Mouse (Mus musculus): ENCODE data around the gene Spns3.

Spns3 gene

DNA sequence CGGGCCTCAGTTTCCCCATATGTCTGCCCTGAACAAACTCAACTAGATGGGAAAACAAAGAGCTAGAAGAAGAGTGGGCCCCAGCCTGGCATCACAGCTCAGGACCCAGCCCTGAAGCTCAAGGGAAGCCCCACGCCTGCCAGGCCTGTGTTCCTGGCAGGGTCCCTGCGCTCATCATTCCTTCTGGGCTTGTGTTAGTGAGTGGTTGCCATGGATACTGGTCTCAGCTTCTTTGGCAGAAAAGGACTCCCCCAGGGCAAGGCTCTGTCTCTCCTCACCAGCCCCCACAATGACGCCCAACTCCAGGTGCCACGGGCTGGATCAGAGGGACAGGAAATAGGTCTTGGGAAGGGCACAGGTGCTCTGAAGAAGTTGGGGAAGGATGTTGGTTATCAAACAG is 65.1 kb downstream of the Spns3 start:
- DNase-seq (ENCODE audit: low read depth, low spot score) = no peak

DNA sequence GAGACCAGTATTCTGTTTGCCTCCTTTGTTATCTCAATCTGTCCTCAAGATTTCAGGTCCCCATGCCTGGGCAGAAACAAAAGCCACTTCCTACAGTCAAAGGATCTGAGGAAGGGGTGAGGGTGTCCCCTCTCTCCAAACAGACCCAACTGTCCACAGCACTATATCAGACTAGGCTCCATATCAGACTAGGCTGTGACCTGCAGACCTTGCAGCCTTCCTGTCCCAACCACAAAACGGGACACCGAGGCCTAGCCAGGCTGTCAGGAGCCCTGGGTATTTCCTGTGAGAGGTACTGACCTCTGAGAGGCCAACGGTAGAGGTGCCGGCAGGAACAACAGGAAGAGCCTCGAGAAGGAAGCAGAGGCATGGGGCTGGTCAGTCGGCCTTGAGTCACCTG is 65.8 kb downstream of the Spns3 start:
- no peak for DNase-seq (ENCODE audit: low read depth, low spot score)

DNA sequence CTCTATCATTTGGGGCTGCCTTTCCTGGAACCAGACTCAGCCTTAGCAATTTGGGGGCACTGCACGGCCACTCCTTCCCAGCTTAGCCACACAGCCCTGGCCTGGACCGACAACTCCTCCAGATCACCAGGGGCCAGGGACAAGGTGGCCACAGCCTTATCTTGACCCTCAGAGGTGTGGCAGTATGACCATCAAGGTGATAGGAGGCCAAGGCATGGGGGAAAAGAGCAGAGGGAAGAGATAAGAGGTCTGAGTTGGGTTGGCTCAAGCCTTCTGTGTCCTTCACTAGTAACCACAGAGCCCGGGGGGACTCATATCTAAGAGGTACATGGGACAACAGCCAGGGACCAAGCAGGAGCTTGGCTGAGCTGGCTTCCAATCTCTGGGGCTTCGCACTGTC is 68.4 kb downstream of the Spns3 start:
- no peak for DNase-seq (ENCODE audit: low read depth, low spot score)

DNA sequence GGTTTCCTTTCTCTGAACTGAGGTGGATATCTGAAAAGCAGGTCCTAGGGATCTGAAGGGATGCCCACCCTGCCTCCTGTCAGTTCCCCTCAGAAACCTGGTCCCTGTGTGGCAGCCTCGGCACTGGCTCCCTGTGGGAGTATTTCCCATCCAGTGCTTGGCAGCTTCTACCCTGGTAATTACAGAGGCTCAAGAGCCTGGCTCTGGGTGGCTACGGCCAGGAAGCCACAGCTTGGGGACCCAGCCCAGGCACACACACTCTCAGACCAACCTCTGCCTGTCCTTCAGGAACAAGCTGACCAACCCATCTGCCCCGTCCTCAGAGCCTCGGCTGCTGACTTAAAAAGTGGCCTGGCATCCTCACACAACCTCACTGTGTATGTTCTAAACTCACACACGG is 69.0 kb downstream of the Spns3 start:
- DNase-seq (ENCODE audit: low read depth, low spot score) = no peak

DNA sequence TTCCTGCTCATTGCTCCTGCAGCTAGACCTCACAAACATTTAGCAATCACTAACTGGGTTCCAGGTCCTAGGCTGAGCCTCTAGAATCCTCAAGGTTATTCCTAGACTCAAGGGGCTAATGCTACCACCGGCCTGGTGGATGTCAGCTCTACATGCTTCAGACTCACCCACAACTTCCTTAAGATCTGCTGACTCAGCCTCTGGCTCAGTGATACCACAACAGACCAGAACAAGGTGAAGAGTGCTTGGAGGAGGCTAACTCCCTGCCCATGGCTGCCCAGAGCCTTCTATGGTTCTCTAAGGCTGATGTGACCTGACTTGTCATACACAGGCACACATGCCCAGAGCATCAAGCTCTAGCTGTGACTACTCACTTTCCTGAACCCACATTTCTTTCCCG is 70.8 kb downstream of the Spns3 start:
- DNase-seq (ENCODE audit: low read depth, low spot score) = no peak

DNA sequence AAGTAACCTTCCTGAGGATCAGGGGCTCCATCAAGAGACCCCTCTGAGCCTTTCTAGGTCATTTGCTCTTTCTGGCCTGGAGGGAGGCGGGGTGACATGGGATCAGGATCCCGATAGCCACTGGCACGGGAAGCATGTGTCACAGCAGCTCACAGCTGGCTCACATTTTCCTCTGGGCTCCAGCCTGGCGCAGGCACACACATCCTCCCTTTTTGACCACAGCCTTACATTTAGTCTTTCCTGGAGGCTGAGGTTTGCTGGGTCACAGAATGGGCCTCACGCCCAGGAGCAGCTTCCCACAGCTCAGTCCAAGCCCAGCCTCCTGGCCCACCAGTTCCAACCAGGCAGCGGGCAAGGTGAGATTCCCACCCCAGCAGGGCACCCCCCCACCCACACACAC is 72.1 kb downstream of the Spns3 start:
- DNase-seq (ENCODE audit: low read depth, low spot score) = no peak

DNA sequence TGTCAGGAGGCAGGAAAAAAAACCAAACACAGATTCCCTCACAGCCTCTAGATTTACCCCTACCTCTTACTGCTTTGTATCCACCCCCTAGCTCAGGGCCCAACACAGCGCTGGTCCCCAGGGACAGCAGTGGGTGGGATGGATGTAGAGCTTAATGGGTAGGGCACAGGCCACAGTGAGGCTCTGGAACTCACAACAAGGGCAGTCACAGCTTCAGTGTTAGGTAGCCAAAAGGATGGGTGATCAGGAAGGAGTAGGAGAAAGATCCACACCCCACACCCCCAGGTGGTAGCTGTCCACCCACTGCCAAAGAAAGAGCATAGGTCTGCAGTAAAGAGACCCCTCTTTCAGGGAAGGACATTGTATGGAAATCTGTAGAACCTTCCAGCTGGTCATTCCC is 72.7 kb downstream of the Spns3 start:
- DNase-seq (ENCODE audit: low read depth, low spot score) = no peak

DNA sequence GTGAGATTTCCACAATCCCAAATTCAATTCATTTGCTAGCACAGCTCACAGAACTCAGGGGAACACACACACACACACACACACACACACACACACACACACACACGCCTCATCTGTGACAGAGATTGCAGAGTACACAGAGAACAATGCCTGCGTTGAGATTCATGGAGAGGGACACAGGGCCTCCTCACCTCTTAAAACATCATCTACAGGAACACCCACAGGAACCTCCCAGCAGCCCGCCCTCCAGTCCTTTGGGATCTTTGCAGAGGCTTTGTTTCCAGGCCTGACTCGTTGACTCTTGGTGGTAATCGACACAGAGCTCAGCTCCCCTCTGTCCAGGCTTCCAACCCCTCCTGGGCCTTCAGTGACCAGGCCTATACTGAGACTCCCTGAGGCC is 73.1 kb downstream of the Spns3 start:
- no peak for DNase-seq (ENCODE audit: low read depth, low spot score)

DNA sequence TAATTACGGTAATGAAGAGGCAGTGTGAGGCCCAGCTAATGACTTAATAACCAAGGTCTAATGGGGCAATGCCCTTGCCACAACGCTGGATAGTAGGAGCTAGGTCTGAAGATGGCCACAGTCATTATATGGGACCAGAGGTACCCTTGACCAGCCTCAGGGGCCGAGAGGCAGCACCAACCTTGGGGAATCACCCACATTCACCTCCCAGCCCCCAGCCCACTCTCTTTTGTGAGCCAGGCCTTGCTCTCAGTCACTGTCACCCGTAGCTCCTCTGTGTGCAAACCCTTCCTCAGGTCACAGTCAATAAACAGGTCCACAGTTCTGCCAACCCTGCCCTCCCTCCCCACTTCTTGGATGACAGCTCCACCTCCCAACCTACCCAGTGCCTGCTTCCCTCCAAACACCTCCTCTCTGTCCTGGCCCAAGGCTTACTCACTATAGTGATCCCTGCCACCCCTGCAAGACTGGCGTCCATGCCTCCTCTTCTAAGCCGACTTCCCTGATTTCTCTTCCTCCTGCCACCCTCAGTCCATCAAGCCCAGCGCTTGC is 74.2 kb downstream of the Spns3 start:
- DNase-seq (ENCODE audit: low read depth, low spot score) = no peak

DNA sequence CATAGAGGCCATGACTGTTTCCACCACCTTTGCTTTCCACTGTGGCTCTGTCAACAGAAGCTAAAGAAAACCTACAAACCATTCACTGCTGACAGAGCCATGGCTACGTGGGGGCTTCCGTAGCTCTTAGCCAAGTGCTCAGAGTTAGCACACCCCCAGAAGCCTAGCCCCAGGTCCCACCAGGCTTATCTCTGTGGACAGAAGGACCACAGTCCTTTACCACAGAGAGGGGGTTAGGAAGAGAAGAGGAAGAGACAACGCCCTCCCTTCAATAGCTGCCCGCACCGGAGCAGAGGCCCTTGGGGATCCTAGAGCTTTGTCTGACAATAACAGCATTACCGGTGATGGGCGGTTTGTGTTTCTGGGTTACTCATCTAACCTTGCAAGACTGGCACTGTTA is 74.9 kb downstream of the Spns3 start:
- no peak for DNase-seq (ENCODE audit: low read depth, low spot score)

DNA sequence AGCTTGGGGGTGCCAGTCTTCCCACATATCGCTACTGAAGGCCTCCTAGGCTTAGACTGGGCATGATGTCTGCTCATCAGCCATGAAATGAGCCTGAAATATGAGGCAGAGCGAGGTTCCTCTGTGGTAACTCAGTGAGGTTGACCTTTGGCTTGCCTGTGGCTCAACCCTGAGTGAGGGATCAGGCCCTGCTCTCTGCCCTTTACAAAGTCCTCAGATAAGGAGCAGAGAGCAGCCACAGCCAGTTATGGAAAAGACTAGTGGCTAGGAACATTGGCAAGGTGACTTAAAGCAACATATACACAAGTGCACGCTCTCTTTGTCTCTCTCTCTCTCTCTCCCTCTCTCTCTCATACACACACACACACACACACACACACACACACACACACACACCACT is 75.4 kb downstream of the Spns3 start:
- DNase-seq (ENCODE audit: low read depth, low spot score) = no peak

DNA sequence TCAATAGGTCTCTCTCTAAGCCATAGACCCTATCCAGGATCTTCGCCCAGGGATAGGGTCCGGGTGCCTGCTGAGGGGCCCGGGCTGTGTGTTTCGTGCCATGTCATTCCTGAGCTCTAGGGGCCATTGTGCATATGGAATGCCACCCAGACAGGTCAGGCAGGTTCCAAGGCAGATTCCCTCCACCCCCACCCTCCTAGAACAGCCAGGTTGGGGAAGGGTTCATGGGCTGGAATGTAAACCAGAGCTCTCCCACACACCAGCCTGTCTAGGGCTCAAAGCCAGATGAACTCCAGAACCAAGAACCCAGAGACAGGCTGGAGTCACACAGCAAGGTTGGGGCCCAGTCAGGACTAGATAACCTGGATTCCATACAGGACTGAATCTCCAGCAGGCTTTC is 76.8 kb downstream of the Spns3 start:
- DNase-seq (ENCODE audit: low read depth, low spot score) = no peak

DNA sequence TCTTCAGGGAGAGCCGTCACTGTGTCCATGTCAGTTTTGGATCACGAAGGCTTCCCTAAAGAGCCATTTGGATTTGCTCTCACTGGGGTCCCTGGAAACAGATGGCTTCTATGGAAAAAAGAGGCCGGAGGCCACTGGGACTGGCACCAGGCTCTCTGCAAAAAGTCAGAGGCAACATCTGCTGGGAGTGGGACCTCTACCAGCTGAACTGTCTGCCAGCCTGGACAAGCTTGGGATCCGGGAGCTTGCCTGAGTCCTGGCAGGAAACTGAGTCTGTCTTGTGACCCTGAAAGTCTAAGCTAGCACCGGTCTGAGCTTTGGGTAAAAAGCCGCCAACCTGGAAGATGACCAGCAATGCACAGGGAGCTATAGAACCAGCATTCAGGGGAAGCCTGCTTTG is 78.9 kb downstream of the Spns3 start:
- DNase-seq (ENCODE audit: low read depth, low spot score) = no peak

DNA sequence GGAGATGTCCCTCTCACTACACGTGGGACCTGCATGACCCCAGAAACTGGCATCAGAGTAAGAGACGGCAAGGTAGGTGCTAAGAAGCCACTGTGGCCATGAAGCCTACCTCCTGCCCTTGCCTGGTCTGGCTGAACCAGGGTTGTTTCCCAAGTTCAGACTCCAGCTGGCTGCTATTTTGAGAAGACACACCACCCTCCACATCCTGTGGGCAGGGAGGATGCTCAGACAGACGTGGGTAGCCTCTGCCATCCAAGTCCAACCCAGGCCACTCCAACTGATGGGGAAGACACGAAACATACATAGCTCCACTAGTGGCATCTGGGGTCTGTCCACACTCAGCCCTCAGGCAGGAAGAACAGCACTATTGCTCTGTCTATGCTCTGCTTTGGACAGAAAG is 80.3 kb downstream of the Spns3 start:
- no peak for DNase-seq (ENCODE audit: low read depth, low spot score)

DNA sequence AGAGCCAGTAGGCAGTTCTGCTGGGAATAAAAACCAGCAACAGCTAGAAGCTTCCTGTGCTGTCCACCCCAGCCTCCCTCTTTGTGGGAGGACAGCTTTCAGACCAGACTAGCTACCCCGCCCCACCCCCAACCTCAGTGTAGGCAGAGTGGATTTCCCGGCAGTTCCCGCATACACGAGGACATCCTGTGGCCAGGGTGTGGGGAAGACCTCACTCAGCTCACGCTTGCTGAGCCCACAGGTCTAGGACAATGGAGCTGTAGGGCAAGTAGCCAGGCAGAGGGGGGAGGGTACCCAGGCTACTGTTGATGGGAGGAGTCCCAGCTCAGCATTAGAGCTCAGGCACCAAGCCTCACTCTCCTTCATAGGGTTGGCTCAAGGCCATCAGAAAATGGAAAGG is 81.1 kb downstream of the Spns3 start:
- DNase-seq (ENCODE audit: low read depth, low spot score) = no peak

DNA sequence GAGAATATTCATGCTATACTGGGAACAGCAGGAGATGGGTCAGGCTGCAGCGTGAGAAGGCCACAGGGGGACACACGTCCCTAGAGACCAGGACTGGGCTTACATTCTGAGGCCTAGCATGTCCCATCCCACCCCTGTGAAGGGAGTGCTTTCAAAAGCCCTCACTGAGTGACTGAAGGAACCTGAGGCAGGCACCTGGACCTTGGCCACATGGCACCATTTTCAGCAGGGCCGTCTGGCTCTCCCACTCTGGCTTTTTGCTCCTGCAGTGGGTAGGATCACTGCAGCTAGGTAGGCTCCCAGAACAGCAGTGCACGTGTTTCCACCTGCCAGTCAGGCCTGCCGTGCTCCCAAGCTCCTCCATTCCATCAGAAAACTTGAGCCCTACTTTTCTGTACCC is 81.8 kb downstream of the Spns3 start:
- no peak for DNase-seq (ENCODE audit: low read depth, low spot score)

DNA sequence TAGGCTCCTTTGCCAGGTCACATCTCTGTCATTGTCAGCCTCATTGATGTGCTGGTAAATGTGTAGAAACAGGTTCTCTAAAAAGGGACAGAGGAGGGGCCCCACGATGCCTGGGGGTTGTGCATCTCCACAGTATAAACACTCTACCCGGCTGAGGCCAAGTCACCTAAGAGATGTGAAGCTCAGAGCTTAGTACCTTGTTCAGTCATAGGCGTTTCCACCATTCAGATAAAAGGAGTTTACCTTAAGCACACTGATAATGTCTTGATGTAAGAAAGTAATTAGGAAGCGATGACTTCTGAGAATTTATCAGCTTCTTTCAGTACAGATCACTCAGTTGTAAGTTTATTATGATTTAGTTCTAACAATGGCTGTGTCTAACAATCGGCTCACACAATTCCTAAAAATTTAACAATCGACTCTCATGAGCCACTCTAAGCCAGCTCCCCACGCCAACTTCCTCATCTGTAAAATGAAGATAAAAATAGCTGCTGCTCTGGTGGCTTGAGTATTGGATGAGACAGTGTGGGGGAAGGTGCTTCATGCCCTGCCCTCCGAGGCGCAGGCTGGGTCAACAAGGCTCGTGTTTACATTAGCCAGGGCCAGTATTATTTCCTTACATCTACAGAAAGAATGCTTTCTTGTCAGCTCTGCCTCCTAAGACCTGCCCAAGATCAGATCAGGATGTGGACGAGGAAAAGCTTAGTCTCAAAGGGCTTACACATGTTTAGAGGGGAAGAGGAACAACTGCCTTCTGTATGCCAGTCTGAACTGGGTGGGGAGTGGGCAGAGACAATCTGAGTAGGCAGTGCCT is 83.4 kb downstream of the Spns3 start:
- DNase-seq (ENCODE audit: low read depth, low spot score) = no peak

DNA sequence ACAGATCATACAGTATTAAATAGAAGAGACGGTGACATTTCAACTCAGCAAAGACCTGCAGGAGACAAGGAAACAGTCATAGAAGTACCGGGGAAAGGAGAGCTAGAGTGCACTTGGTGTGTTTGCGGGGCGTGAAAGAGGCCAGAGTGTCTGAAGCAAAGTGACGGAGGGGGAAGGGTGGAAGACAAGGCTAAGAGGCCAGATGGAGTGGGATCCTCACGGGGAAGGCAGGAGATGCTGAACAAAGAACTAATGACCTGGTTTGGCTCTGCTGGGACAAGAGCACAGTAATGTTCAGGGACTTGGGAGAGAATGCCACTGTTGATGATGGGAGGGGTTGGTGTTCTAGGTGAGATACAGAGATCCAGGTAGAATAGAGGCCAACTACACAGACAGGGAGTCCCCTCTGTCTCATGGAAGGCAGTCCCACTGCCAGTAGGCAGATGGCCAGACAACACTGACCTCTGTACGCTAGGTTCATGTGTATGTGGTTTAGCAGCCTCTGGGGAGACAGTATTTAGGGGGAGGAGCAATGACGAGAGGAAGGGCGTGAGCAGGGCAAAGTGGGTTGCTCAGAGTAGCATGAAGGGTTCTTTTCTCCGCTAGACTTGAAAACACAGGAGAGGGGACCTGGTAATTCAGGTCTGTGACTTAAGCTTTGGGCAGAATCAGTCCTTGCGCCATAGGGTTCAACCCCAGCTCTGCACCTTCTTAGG is 84.2 kb downstream of the Spns3 start:
- no peak for DNase-seq (ENCODE audit: low read depth, low spot score)

DNA sequence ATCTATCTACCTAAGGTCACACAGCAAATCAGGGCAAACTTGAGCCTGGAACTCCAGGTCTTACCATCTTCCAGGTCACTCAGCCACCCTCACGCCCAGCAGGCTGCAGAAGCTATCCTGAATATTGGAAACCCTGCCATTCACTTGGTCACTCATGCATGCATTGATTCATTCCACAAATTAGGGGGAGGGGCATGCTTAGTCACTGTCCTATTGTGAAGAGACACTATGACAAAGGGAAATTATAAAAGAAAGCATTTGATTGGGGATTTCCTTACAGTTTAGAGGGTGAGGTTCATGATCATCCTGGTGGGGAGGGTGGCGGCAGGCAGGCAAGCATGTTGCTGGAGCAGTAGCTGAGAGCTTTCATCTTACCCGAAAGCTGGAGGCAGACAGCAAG is 85.5 kb downstream of the Spns3 start:
- no peak for DNase-seq (ENCODE audit: low read depth, low spot score)

DNA sequence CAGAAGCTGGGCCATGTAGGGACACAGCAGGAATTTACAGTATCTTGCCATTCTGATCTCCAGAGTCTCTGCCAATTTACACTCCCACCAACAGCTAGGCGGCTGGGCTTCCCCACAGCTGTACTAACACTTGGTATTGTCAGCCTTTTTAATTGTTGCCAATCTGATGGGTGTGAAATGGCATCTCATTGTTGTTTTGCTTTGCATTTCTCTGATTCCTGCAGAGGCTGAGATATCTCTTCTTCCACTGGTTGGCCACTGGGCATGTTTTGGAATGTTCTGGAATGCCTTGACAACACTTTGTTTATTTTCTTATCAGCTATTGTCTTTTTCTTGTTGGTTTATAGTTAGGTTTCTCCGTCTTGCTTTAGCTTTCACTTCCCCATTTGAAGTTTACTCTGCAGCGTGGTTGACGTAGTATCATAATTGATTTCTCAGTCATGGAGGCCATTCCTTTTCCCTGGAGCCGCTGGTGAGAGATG is 88.8 kb downstream of the Spns3 start:
- DNase-seq (ENCODE audit: low read depth, low spot score) = no peak

DNA sequence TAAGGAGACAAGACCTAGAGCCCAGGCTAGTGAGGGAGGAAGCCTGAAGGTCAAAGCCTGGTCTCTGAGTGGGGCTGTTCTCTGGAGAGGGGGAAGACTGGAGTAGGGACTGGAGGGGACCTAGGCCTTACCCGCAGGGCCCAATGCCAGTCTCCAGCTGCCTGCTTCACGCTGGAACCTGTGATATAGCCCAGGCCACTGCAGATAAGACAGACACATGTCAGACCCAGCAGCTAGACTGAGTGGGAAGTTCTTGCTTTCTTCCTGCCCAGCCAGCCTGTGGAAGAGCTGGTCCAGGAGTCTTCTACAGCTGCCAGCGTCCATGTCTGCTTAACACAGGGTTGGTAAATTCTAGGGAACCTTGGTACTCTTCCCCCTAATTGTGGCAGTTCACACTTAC is 91.8 kb downstream of the Spns3 start:
- no peak for DNase-seq (ENCODE audit: low read depth, low spot score)

DNA sequence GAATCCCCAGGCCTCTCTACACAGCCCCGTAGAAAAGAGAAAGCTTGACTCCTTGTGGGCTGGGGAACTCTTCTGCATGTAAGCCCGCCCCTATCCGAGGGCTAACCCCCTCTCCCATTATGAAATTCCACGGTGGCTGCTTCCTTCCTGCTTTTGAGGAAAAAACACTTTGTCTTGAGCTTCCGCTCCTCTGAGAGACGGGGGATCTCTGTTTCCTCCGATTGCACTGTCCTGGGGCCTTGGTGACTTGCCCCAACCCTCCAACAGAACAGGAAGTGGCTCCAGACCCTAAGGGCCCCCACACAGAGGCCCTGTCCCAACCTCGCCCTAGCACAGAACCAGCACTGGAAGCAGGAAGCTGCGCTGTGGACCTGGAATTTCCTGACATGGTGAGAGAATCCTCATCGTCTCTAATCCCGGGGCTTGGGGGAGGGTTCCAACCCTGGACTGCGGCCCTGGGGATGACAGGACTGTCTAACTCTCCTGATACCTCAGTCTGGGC is 92.3 kb downstream of the Spns3 start:
- DNase-seq (ENCODE audit: low read depth, low spot score) = no peak

DNA sequence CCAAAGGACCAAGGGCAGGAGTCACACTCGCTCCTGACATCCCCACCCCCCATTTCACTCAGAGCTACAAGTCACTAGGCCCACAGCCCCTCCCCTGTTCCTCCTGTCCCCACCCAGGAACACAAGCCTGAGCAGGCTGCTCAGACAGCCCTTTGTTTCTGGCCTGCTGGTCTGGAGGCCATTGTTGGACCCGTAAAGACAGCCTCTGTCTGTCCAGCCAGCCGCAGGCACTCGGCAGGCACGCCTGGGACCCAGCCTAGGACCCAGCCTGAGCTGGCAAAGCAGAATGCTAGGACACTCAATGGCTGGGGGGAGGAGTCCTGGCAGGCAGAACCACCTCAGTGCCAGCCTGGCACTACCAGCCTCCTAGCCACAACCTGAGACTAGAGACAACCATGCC is 94.6 kb downstream of the Spns3 start:
- DNase-seq (ENCODE audit: low read depth, low spot score) = no peak
